Mouse (Mus musculus) liver, embryonic 11.5 days (tissue): ENCODE measurements around the gene Ap4m1. TPM values are rescaled to one million over a fixed set of nuclear protein-coding genes. Genes with fewer than 3 reads are reported as not detected.

Experiments
- ATAC-seq: fragments of 200-750 bp; cut with Nextera tagmentation; replicated peaks from 2 replicates; pipeline ENCODE4 v1.8.0; 2017; ENCODE audit warnings: moderate number of reproducible peaks, mild to moderate bottlenecking, moderate TSS enrichment, moderate library complexity; ENCODE audit not compliant: low FRiP score
- DNase-seq: peaks from one replicate; pipeline ENCODE4 v3.0.0-alpha.2; 2017; ENCODE audit warnings: low spot score
- H3K27ac ChIP-seq: fragments of 300-500 bp; sonication (generic); 2 replicates; pipeline ENCODE4 v1.5.1; 2014; ENCODE audit warnings: mild to moderate bottlenecking, low read depth, low read length, control low read depth
- H3K27me3 ChIP-seq: fragments of 300-500 bp; sonication (generic); replicated peaks from 2 replicates; pipeline ENCODE4 v1.6.1; 2014; ENCODE audit warnings: low read length, mixed read lengths; ENCODE audit not compliant: control insufficient read depth, insufficient read depth
- H3K36me3 ChIP-seq: fragments of 300-500 bp; sonication (generic); 2 replicates; pipeline ENCODE4 v1.6.1; 2014; ENCODE audit warnings: mild to moderate bottlenecking, low read length, moderate library complexity, mixed read lengths; ENCODE audit not compliant: control insufficient read depth, insufficient read depth
- H3K4me1 ChIP-seq: fragments of 300-500 bp; sonication (generic); replicated peaks from 2 replicates; pipeline ENCODE4 v1.6.1; 2014; ENCODE audit warnings: low read length, mixed read lengths; ENCODE audit not compliant: control insufficient read depth, insufficient read depth
- H3K4me2 ChIP-seq: fragments of 300-500 bp; sonication (generic); 2 replicates; pipeline ENCODE4 v1.6.1; 2014; ENCODE audit warnings: mild to moderate bottlenecking, control low read depth, moderate library complexity
- H3K4me3 ChIP-seq: fragments of 300-500 bp; sonication (generic); 2 replicates; pipeline ENCODE4 v1.5.1; 2014; ENCODE audit warnings: low read depth, low read length, control low read depth
- H3K9ac ChIP-seq: fragments of 300-500 bp; sonication (generic); 2 replicates; pipeline ENCODE4 v1.6.1; 2014; ENCODE audit warnings: low read depth, low read length, control low read depth
- H3K9me3 ChIP-seq: fragments of 300-500 bp; sonication (generic); 2 replicates; pipeline ENCODE4 v1.6.1; 2016; ENCODE audit warnings: low read length, inconsistent platforms, mixed read lengths; ENCODE audit not compliant: control insufficient read depth
- WGBS: fragments of 180-500 bp; shearing (Covaris S2); extraction: QIAGEN DNeasy Blood & Tissue Kit; methylation state at CpG from one replicate; pipeline ENCODE4 v1.1.7; 2014; 5-methylcytosine and 5-hydroxymethylcytosine counted together
- polyA plus RNA-seq: library from polyadenylated mRNA; unstranded; fragments of >200 nt; fragmentation: Nextera tagmentation; extraction: Ambion mirVana; gene quantifications from 2 replicates; pipeline ENCODE4 v1.2.1, GENCODE M21; 2014

Gene Ap4m1
- 11.3 and 14.2 TPM in 2 replicates for polyA plus RNA-seq

DNA sequence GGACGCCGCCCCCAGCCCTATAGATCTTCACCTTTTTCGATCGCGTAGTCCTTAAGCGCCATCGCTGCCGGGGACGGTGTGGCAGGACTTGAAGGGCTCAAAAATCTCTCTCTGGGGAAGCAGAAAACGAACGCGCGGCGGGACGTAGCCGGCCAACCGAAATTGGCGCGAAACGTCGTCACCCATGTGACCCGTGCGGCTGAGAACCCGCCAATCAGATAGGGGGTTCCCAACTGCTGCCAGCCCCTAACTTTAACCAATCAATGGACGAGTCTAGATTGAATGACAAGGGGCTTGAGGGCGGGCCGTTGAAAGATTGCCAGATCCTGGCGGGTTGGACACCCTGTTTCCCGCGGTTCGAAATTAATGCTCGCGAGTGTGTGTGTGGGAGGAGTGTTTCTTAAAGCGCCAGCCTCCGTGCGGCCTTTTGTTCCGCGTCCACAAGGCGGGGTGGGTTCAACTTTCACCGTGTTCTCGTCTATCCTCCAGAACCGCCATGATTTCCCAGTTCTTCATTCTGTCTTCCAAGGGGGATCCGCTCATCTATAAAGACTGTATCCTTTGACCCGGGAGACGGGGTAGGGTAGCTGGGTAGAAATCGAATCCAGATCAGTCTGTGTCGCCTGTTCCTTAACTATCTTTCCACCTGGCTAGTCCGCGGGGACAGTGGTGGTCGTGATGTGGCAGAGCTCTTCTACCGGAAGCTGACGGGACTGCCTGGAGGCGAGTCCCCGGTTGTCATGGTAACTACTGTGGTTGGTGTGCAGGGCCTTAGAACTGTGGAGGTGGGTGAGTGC, at the start of gene Ap4m1, which contains the start of gene Mcm7:
Ap4m1 (plus strand) TSS at position 308 of the 797 bp plus-strand sequence.
Mcm7 (minus strand) TSS at position 728 of the 797 bp plus-strand sequence.
- Histone ChIP-seq H3K4me3 (peak within 1 kb of the TSS; percentile 92), H3K4me1 (peaks cover 14% of the 10 kb centered on the region), H3K9me3 (no peaks in the 10 kb centered on the region), H3K9ac (peak within 1 kb of the TSS; percentile 98), H3K27ac (peak within 1 kb of the TSS; percentile 100), H3K4me2 (peak within 1 kb of the TSS; percentile 77), H3K27me3 (no peaks in the 10 kb centered on the region), H3K36me3 (peaks cover 48% of the 10 kb centered on the region)
- ATAC-seq (peak; percentile 88), DNase-seq (peak; percentile 88)
- under 1% methylated on average over 54 of the region's 54 CpGs for WGBS

DNA sequence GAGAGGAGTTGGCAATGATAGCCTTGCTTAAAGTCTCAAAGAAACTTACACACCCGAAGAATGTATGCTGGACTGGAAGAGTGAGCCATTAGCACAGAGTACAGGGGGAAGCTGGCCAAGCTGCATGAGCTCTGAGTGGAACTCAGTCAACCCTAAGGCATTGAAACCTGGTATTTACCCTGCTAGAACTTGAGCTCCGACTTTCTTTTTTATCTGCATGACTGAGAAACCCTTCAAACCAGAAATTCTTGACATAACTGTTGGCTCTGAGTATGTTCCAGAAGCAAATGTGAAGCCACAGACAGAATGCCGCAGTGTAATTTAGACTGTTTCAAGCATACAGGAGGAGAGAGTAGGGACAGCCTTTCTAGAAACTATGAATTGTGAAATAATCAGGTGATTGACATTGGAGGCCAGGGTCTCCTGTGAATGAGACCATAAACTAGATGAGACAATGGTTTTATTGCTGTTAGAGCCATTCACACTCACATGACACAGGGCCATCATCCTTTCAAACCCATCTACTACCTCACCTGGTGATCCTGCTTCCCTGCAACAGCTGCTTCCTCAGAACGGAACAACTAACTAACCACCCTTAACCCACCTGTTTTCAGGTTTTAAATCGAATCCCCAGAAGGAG, 39.3 kb upstream of the Ap4m1 start:
- Histone ChIP-seq H3K27ac (no peak overlapping the region), H3K27me3 (no peaks in the 10 kb centered on the region), H3K4me3 (no peak overlapping the region), H3K36me3 (peaks cover 32% of the 10 kb centered on the region), H3K9ac (no peak overlapping the region), H3K4me2 (no peak overlapping the region), H3K9me3 (no peaks in the 10 kb centered on the region), H3K4me1 (peaks cover 9% of the 10 kb centered on the region)
- 86% methylated on average over 5 of the region's 5 CpGs for WGBS
- ATAC-seq (no peak), DNase-seq (no peak)

DNA sequence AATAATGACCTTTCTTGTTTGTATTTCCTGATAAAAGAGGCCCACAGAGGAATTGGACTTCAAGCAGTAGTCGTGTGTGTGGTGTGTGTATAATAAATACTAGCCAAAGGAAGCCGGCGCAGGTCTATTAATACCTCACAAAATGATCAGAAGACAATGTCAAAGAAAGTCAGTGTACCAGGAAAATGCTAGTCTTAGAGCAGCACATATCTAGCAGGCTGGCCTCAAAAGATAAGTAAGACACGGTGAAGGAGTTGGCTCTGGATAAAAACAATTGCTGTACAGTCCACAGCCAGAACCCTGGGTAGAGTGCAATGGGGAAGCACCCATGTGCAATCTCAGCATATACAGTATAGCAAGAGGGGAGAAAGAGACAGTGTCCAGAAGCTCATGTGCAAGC, 34.5 kb upstream of the Ap4m1 start:
- peak; percentile 86 for ATAC-seq

DNA sequence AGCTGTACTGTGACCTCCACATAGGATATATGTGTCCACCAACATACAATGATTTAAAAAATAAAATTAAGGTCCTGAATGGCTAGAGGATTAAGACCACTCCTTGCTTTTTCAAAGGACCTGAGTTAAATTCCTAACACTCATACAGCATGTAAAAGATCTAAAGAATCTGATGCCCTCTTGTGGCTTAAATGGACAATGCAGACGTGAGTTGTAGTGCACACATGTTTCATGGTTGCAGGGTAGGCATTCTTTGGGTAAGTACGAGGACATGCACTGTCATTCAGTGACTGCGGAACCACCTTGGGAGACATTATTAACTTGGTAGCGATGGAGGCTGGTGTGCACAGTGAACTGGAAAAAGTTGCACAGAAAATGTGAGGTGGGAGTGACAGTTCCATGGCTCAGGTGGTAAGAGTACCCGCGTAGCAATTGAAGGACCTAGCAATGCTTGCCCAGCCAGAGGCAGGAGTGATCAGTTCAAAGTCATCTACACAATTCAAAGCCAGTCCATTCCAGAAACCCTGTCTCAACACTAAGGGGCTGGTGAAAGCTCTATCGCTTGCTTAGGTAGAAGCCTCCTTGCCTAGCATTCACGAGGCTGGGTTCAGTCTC, 33.8 kb upstream of the Ap4m1 start:
- no peak overlapping the region for H3K9ac ChIP-seq
- ATAC-seq = peak; percentile 72
- H3K36me3 ChIP-seq = peaks cover 18% of the 10 kb centered on the region; the same call in 1 of the 2 replicates
- peaks cover 11% of the 10 kb centered on the region for H3K4me1 ChIP-seq
- H3K4me3 ChIP-seq = no peak overlapping the region
- H3K4me2 ChIP-seq = no peak overlapping the region
- WGBS = 59% methylated on average over 8 of the region's 8 CpGs
- no peaks in the 10 kb centered on the region for H3K27me3 ChIP-seq
- no peaks in the 10 kb centered on the region for H3K9me3 ChIP-seq
- H3K27ac ChIP-seq = no peak overlapping the region
- DNase-seq = no peak

More for the DNA sequence above, 34.5 kb upstream of the Ap4m1 start:
- H3K4me2 ChIP-seq = peak overlapping the region; percentile 31
- H3K4me1 ChIP-seq = peaks cover 11% of the 10 kb centered on the region
- H3K9ac ChIP-seq = no peak overlapping the region
- no peaks in the 10 kb centered on the region for H3K9me3 ChIP-seq
- 46% methylated on average over 4 of the region's 4 CpGs for WGBS
- H3K4me3 ChIP-seq = no peak overlapping the region
- H3K27me3 ChIP-seq = no peaks in the 10 kb centered on the region
- peaks cover 22% of the 10 kb centered on the region; the same call in 1 of the 2 replicates for H3K36me3 ChIP-seq
- H3K27ac ChIP-seq = peak overlapping the region; percentile 38
- DNase-seq = no peak

DNA sequence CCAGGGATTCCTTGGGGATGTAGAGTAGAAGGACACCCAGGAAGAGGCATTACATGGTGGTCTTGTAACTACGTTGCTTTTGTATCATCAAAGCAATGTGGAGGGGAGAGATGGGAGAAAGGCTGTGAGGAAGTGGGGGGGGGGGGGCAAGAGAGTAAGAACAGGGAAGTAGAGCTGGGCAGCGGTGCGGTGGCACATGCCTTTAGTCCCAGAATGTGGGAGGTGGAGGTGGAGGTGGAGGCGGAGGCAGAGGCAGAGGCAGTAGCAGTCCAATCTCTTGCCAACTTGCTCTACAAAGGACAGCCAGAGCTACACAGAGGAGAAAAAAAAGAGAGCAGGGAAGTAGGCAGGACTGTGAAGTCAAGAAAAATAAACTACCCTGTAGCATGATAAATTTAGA, 33.2 kb upstream of the Ap4m1 start:
- Histone ChIP-seq H3K4me1 (peaks cover 11% of the 10 kb centered on the region), H3K4me3 (no peak overlapping the region), H3K27me3 (no peaks in the 10 kb centered on the region), H3K9me3 (no peaks in the 10 kb centered on the region), H3K4me2 (no peak overlapping the region), H3K9ac (no peak overlapping the region), H3K27ac (no peak overlapping the region), H3K36me3 (peaks cover 15% of the 10 kb centered on the region; the same call in 1 of the 2 replicates)
- ATAC-seq = no peak
- WGBS = 54% methylated on average over 4 of the region's 4 CpGs
- DNase-seq = no peak

DNA sequence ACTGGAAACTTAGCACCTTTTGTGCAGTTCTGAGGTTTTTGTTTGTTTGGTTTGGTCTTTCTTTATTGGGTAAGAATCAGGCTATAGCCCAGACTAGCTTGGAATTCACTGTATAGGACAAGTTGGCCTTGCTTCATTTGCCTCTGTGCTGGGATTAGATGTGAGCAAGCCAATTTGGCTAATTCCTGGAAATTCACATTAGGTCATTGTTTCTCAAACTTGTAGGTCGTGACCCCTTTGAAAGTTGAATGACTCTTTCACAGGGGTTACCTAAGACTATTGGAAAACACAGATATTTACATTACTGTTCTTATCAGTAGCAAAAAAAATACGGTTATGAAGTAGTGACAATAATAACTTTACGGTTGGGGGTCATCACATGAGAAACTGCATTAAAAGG, 17.4 kb upstream of the Ap4m1 start:
- 71% methylated on average over 3 of the region's 3 CpGs for WGBS
- DNase-seq = no peak
- Histone ChIP-seq H3K9me3 (no peaks in the 10 kb centered on the region), H3K27ac (no peak overlapping the region), H3K4me1 (no peaks in the 10 kb centered on the region), H3K4me3 (peak overlapping the region; percentile 85), H3K4me2 (peak overlapping the region; percentile 90), H3K27me3 (no peaks in the 10 kb centered on the region), H3K9ac (no peak overlapping the region), H3K36me3 (peaks cover 12% of the 10 kb centered on the region; the same call in 1 of the 2 replicates)
- no peak for ATAC-seq

DNA sequence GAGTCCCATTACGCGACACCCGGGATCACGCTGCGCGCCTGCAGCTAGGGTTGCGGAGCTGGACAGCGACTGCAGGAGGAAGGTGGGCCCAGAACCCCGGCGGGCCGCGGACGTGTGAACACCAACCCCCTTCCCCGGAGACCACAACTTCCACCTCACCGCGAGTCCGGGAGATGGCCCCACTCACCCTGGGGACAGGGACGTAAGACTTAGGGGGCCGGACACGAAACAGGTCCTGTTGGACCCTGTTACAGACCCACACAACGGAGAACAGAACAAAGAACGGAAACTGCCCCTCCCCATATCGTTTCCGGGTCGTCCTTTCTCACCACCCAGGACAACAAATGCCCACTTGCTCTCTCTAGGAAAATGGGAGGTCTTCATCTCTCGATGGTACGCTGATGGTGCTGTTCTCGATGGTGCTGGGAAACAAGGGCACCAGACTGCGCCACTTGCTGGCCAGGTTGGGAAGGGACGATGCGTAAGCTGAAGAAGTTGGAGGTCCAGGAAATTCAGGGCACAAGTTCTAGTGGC, 16.3 kb upstream of the Ap4m1 start, which contains the start of gene Zfp113:
Zfp113 (minus strand) TSS at position 302 of the 534 bp plus-strand sequence.
- ATAC-seq (peak; percentile 97), DNase-seq (peak; percentile 87)
- Histone ChIP-seq H3K4me3 (peak within 1 kb of the TSS; percentile 85), H3K36me3 (peaks cover 9% of the 10 kb centered on the region; the same call in 1 of the 2 replicates), H3K4me1 (0 out of 2 replicates have a peak, but pooled peaks cover 3% of the 10 kb centered on the region), H3K9ac (peak within 1 kb of the TSS; percentile 91), H3K27ac (peak within 1 kb of the TSS; percentile 65), H3K9me3 (no peaks in the 10 kb centered on the region), H3K4me2 (peak within 1 kb of the TSS; percentile 90), H3K27me3 (no peaks in the 10 kb centered on the region)
- under 1% methylated on average over 31 of the region's 31 CpGs for WGBS

DNA sequence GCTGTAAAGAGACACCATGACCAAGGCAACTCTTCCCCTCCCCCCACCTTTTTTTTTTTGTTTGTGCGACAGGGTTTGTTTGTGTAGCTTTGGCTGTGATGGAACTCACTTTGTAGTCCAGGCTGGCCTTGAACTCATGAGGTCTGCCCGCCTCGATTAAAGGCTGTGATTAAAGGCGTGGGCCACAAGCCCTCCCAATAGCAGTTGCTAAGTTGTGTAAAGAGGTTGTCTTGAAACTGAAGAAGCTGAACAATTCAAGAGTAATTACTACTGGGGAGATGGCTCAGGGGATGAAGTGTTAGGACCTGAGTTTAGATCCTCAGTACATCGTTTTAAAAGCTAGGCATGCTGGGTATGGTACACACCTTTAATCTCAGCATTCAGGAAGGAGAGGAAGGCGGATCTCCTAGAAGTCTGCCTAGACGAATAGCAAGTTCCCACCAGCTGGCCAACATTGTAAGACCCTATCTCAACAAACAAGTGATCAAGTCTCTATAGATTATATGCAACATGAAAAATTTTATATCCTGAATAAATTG, 11.5 kb upstream of the Ap4m1 start:
- Histone ChIP-seq H3K4me2 (peak overlapping the region; percentile 83), H3K27me3 (no peaks in the 10 kb centered on the region), H3K9ac (peak overlapping the region; percentile 82), H3K4me3 (peak overlapping the region; percentile 88), H3K27ac (no peak overlapping the region; the same call in 1 of the 2 replicates), H3K4me1 (peaks cover 16% of the 10 kb centered on the region), H3K9me3 (no peaks in the 10 kb centered on the region), H3K36me3 (peaks cover 30% of the 10 kb centered on the region)
- DNase-seq = no peak
- no peak for ATAC-seq
- WGBS = 64% methylated on average over 7 of the region's 7 CpGs
